Mouse (Mus musculus): ENCODE measurements around the gene Dgki.

Dgki gene

DNA sequence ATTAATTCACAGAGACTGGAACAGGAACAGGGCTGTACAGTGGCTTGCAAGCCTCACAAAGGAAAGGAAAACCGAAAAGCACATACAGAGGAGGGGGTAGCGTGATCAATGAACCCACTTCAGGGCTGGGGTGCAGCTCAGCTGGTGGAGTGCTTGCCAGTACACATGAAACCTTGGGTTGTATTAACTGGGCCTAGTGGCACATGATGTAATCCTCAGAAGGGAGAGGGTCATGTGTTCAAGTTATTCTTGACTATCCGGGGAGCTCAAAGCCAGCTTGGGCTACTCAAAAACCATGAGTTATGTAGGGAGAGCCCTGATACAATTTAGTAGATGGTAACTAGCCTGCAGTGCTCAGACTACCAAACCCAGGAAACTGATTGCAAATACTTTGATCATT is 244.3 kb downstream of the Dgki start:
- no peak for DNase-seq

DNA sequence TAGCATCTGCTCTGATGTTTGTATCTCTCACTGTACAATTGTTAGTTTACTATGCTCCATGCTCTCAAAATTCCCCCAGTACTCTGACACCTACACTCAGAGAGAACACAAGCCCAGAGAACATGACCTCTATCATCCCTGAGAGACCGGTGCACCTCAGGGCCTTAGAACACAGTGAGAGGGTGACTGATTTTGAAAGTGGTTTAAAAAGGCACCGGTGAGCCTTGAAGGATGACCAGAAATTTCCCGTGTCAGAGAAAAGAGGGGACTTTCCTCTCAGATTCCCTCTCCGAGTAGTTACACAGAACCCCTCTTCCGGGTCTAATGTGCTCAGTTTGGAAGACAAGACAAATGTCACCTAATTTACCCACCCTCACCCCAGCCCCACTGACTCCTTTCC is 244.9 kb downstream of the Dgki start:
- no peak for DNase-seq

DNA sequence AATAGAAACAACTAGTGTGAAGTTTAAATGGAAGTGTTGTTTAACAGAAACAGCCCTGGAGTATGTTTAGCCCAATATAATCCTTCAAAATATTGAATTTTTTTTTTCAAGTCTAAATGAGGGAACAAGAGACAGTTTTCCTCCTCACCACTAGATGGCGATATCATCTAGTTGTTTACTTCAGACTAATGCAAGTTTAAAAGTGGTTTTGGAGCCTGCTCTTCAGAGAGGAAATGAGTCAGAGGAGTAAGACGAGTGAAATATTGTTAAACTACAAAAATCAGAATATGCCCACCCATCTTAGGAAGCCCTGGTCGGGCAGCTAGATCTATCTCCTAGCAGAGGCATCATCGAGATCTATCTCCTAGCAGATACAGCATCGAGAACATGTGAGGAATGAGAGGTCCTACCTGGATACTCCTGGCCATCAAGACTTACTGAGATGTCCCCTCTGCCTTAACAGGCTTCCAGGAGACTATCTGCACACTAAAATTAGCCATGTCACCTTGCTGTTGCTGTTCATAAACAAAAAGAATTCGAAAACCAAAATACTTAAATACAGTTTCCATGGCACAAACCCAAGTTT is 245.5 kb downstream of the Dgki start:
- DNase-seq: no peak

DNA sequence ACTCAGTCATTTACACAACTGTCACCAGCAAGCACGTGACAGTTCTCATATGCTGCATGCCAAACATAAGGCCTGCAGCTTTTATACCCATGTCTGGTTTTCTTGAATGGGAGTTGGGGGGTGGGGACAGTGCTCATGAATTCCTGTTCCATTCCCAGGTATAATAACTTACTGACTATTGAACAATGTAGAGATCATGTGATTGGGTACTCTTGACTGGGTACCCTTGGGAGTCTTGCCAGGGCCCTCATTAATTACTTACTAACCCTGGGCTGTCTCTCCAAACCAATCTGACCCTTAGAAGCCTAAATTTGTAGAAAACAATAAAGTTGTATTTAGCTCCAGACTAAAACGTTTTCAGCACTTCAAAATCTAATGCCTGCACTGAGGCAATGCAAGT is 246.6 kb downstream of the Dgki start:
- peak; percentile 50 to 60 for DNase-seq

DNA sequence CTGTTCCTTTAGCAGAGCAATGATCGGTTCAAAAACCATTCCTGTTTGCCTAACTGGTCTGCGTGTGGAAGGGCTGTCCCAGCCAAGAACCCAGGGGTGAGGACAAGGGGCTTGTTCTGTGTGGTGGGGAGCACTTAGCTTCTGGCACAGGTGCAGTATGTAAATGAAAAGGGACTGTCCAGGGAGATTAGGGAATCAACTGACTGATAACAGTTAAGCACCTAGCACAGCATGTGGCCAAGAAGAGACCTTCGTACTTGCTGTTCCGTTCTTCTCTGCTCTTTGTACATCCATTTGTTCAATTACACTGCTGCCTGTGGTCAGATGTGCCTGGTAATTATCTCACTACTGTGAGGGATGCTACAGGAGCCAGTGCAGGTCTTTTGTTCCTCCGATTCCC is 248.3 kb downstream of the Dgki start:
- DNase-seq: no peak

DNA sequence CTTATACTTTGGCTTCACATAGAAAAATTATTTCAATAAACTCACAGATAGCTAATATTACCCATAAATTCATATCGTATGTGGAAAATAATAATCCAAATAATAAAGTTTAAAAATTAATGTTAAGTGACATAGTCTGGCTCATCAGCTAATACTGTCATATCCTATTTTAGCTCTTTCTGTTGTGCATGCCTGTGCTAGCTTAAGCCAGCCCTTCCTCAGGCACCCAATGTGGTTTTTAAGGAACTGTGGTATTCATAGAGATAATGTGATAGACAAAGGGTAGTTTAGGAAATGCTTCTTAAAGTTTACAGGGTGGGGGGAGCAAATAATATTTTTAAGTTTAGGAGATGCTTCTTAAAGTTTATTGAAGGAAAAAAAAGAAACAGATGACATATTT is 248.8 kb downstream of the Dgki start:
- no peak for DNase-seq

DNA sequence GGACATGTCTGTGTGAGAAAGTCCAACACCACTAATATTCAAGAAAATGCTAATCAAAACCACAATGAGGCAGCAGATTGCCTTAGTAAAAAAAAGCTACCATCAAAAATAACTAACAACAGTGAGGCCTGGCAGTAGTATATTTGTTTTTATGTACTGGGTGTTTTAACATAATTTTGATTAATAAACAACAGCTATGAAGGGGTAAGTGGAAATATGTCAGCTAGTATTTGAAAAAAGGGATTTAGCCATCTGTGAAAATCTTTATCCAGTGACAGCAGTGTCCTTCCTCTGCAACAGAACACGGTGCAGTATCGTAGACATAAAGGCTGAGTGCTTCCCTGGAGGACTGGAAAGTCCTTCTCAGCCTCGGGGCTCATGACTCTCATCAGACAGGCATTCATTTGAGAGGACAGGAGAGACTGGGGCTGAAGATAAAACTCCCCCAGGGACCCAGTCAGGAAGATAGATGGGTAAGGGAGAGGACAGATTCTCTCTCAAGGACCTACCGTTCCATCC is 252.3 kb downstream of the Dgki start:
- DNase-seq: no peak

DNA sequence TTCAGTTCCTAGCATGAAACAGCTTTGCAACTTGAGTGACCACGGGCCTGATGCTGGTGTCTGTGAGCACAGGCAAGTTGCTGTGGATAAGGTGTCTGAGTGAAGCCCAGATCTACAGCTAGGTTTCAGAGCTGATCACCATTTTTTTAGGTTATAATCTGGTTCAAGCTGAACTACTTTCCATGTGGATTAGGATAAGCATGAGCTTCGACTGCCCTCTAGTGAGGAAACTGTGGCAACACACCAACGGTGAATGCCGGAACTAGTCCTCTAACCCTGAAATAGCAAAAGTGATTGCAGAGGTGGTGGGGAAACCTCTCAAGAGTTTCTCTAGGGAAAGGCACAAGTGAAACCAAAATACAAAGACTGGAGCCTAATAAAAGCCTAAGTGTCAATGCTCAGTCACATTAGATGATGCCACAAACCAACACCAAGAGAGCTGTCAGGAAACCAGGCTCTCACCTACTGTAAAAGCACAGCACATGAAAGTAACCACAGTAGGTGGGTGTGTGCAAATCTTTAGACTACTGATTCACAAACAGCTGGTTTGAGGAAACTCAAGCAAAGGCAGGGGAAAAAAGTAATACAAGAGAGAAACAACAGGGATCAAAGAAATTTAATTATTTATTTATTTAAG is 253.7 kb downstream of the Dgki start:
- peak; percentile 33 to 70 for DNase-seq

- no peak for DNase-seq
Observed at GRCm38 (mm10) chr6:37044796-37045195, 255.2 kb downstream of the Dgki start.

DNA sequence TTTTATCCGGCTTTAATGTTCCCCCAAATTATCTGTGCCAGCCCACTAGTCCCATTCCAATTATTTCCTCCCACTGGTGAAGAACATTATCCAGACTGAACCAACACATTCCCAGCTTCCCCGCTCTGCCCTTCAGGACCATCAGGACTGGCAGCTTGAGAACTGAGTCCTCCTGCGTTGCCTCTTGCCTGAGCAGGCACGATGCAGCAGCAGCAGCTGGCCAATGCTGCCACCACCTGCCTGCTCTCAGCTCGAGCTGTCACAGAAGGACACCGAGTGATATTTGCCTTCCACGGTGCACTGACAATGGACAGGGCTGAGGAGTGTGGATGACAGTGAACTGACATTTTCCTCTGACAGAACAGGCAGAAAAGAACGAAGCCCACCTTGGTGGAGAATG is 261.5 kb downstream of the Dgki start:
- DNase-seq: no peak

GRCm38 (mm10) chr6:37037115-37037908 is 262.7 kb downstream of the Dgki start:
- peak in 1 of 2 experiments; percentile 29 for DNase-seq

GRCm38 (mm10) chr6:37035681-37036080 is 264.3 kb downstream of the Dgki start:
- no peak for DNase-seq

GRCm38 (mm10) chr6:37030986-37031385 is 269.0 kb downstream of the Dgki start:
- no peak for DNase-seq

DNA sequence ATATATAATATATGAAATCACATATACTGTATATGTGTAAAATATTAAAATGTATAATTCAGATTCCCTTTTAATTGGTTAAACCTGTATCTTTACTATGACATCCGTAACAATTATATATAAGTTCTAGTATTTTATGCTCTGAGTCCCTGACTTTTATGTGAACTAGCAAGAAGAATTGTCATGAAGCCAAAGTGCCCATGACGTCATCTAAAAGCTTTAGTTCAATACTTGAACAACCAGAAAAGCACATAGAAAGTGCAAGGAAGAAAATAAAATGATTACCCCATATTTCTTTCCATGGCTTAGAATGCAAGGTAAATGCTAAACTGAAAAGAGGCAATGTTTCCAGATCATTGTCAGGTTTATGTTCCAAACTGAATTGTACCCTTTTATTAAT is 269.6 kb downstream of the Dgki start:
- DNase-seq: no peak

GRCm38 (mm10) chr6:37028841-37029240 is 271.1 kb downstream of the Dgki start:
- peak; percentile 49 to 58 for DNase-seq

GRCm38 (mm10) chr6:37028300-37028699 is 271.7 kb downstream of the Dgki start:
- no peak for DNase-seq

DNA sequence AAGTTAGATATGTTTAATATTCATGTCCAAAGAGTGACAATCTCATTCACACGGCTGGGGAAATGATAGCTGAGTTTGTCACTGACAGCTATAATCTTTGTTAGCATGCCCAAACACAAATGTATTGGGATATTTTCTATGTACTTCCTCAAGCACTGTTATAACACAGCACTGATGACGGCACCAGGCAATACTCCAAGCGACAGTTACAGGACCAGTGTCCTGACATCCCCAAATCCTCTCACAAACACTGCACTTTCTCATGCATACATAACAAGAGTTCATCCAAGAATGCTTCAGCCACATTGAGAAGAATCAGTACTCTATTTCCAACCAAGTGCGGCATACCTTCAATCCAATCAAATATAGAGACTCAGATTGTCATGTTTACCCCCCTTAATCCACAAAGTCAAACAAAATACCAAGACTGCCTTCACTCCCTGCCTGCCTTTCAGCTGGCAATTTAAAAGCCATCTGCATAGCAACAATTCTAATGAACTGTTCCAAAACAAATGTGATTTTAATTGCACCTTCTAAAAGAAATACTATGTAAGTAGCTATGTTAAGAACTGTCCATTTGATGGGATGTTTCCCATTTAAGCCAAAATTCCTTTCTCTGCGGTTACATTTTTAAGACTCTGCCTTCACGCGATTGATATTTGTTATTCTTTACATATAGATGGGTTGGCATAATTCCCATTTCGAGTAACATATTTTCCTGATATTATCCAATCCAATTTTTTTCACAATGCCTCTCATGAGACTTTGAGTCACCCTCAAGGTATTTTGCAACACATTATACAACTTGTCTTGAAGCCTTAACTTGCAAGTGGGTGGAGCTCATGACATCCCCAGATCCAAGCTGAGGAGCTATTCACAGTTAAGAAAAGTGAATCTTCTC is 273.4 kb downstream of the Dgki start:
- DNase-seq: no peak

DNA sequence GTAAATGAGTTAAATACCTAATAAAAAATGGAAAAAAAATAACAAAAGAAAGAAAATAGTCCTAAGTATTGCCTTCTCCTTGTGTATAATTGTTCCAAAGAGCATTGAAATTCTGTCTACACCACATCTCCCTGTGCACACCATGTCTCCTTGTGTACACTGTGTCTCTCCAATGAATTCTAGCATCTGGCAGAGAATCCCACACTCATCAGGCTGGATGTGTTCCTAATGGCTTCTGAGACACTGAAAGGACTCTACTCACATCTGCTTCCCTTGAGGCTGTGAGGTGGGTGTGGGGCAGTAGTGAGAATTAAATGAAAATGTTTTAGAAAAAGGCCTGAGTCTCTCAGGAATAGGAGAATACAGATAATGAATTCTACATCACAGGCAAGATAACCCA is 283.9 kb downstream of the Dgki start:
- DNase-seq: no peak

DNA sequence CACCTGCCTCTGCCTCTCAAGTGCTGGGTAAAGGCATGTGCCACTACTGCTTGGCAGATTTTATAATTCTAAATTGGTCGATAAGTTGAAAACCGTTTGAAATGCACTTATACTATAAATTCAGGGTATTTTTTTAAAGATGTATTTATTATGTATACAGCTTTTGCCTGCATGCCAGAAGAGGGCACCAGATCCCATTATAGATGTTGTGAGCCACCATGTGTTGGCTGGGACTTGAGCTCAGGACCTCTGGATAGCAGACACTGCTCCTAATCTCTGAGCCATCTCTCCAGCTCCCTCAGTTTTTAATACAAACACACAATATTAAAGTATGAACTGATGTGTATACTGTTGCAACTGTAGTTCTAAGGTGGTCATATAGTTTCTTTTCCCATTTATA is 288.4 kb downstream of the Dgki start:
- no peak for DNase-seq

DNA sequence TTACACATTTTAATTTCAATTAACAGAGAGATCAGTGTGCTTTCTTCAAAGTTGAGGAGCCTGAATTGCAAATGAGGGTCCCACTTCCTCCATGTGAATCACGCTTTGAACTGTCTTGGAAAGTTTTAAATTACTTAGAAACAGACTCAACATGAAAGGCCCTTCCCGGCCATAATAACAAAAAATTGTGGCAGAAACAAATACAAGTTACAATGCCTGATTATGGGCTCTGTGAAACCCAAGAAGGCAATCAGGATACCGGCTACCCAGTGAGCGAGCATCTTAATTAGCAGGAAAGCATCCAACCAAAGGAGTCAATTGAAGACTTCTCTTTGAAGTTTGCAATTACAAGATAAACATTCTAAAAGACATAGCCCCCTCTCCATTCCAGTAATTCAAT is 292.4 kb downstream of the Dgki start:
- DNase-seq: no peak

- DNase-seq: no peak
Observed at GRCm38 (mm10) chr6:37004914-37005313, 295.1 kb downstream of the Dgki start.

DNA sequence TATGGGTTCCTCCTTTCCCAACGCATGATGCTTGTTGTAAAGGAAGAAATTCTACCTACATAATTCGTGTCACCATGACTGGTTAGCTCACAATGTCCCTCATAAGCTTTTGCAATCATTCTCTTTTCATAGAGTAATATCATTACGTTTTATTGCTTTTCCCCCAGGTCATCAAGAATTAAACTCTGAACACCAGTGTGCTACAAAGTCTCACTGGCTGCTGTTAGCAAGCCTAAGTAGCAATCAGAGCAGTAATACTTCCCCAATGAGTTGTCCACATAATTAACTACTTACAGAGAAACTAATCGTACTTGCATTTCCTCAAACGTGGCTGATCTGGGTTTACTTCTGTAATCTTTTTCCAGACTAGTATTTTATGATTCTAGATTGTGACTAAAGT is 296.7 kb downstream of the Dgki start:
- DNase-seq: no peak

GRCm38 (mm10) chr6:36998942-36999341 is 301.0 kb downstream of the Dgki start:
- no peak for DNase-seq

All from kidney, adult 8-10 months (tissue).